Mouse (Mus musculus) erythroid progenitor cell, adult 5-6 weeks (primary cell): ENCODE results near the gene Crb2. TPM values are rescaled to one million over a fixed set of nuclear protein-coding genes. Genes with fewer than 3 reads are reported as not detected.

Source experiments
- ATAC-seq: replicated peaks from 2 replicates; pipeline ENCODE4 v1.8.0; 2016; ENCODE audit warnings: moderate number of reproducible peaks, mild to moderate bottlenecking, moderate TSS enrichment, inconsistent platforms; ENCODE audit not compliant: poor library complexity, low FRiP score, severe bottlenecking
- total RNA-seq, 2 experiments: library from RNA; stranded (forward) in 1 of 2; stranded (reverse) in 1 of 2; fragments of 150-400 nt in 1 of 2; fragments of 186-747, 209-891 nt in 1 of 2; gene quantifications; 2 replicates each; pipeline versions ENCODE4 v1.2.3 to v1.2.4; 2015 to 2017; ENCODE audit warnings: low replicate concordance in 2 of 2

Crb2 gene
- total RNA-seq, 2 experiments from 2014 or later: not detected

GRCm38 (mm10) chr2:37790738-37791137 lies 14.7 kb downstream of the Crb2 start:
- ATAC-seq: 0 out of 2 replicates have a peak, but pooled peaks have one; percentile 18

GRCm38 (mm10) chr2:37791340-37791739 lies 15.3 kb downstream of the Crb2 start:
- ATAC-seq: no peak

- ATAC-seq: no peak
Observed at GRCm38 (mm10) chr2:37796021-37796420, 20.0 kb downstream of the Crb2 start.

GRCm38 (mm10) chr2:37797046-37797445 lies 21.0 kb downstream of the Crb2 start:
- ATAC-seq: no peak

GRCm38 (mm10) chr2:37799137-37799536 lies 23.1 kb downstream of the Crb2 start:
- ATAC-seq: no peak

- ATAC-seq: no peak
Observed at GRCm38 (mm10) chr2:37801687-37802086, 25.6 kb downstream of the Crb2 start.

- ATAC-seq: 0 out of 2 replicates have a peak, but pooled peaks have one; percentile 62
Observed at GRCm38 (mm10) chr2:37802610-37803212, 26.7 kb downstream of the Crb2 start.

- ATAC-seq: no peak
Observed at GRCm38 (mm10) chr2:37811682-37812081, 35.6 kb downstream of the Crb2 start.

GRCm38 (mm10) chr2:37812401-37812800 lies 36.4 kb downstream of the Crb2 start:
- ATAC-seq: no peak

GRCm38 (mm10) chr2:37814820-37815361 lies 38.8 kb downstream of the Crb2 start:
- ATAC-seq: no peak

GRCm38 (mm10) chr2:37815676-37816075 lies 39.6 kb downstream of the Crb2 start:
- no peak for ATAC-seq

GRCm38 (mm10) chr2:37818761-37819525 lies 42.9 kb downstream of the Crb2 start:
- no peak for ATAC-seq

- ATAC-seq: no peak
Observed at GRCm38 (mm10) chr2:37819526-37820152, 43.6 kb downstream of the Crb2 start.

GRCm38 (mm10) chr2:37822122-37822521 lies 46.1 kb downstream of the Crb2 start:
- ATAC-seq: no peak

- ATAC-seq: no peak
Observed at GRCm38 (mm10) chr2:37823826-37824225, 47.8 kb downstream of the Crb2 start.

GRCm38 (mm10) chr2:37829758-37830275 lies 53.8 kb downstream of the Crb2 start:
- ATAC-seq: no peak

GRCm38 (mm10) chr2:37832253-37832652 lies 56.2 kb downstream of the Crb2 start:
- ATAC-seq: no peak

GRCm38 (mm10) chr2:37836926-37837325 lies 60.9 kb downstream of the Crb2 start:
- no peak for ATAC-seq

- no peak for ATAC-seq
Observed at GRCm38 (mm10) chr2:37837542-37837941, 61.5 kb downstream of the Crb2 start.

GRCm38 (mm10) chr2:37838202-37838984 lies 62.3 kb downstream of the Crb2 start:
- no peak for ATAC-seq
